Mouse (Mus musculus) small intestine, adult 10 weeks (tissue): ENCODE results near the gene Glyat. TPM values are rescaled to one million over a fixed set of nuclear protein-coding genes. Genes with fewer than 3 reads are reported as not detected.

Experiments
- polyA plus RNA-seq: library from polyadenylated mRNA; stranded (reverse); fragments of 350-450 nt; fragmentation: Illumina TruSeq; extraction: RNeasy Lipid Tissue Mini Kit (QIAGEN cat#74804); gene quantifications from one replicate; pipeline ENCODE4 v1.2.3, GENCODE M21; 2014; ENCODE audit warnings: low replicate concordance

Glyat gene
- 1.3 TPM for polyA plus RNA-seq

DNA sequence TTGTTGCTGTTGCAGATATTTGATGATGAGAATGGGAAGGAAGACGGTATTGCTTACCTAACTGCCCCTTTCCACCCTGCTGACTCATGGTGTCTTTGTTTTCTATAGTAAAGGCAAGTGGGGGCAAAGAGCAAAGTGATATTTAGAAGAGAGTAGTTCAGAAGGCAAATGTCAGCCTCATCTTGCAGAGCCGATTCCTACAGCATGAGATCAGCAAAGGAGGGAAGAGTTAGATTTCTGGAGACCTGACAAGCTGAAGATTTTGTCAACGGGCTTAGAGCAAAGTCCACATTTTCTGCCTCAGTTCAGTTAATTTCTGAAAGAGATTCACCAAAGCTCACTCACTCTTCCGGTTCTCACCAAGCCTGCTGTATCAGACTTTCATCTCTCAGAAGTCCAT lies at the start of gene Glyat:
Glyat (plus strand) TSS at position 133 of the 400 bp plus-strand sequence.

DNA sequence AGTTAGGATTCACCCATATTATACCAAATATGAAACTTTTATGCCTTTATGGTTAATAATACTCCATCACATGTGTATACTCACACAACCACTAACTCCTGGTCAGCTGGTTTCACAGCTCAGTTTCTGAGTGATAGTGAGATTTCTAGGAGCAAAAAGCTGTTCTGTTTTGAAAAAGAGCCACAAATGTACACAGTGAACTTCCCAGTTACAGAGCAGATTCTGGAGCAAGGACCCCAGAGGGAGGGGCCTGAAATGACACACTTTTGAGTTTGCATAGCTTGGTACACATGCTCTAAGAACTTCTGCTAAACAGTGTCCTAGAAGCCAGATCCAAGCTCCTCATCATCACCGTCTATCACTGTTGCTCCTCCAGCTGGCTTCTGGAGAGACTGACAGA lies 33.4 kb upstream of the Glyat start, which contains the start of gene Gm4952:
Gm4952 (plus strand) TSS at position 301 of the 400 bp plus-strand sequence.

DNA sequence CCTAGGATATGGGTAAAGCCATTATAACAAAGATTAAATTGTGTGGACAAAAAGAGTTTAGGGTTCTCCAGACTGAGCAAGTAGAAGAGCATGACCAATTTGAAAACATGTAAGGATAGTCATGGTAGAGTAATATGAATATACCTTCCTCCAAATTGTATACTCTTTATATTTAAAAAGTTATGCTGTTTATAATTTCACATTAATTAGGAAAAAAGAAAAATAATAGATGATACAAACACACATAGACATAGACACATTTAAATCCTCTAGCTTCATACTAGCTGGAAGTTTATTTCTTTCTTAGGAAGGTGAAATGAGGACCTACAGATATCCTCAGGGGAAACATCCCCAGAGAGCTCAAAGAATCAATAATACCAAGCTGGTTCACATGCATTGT lies 37.0 kb downstream of the Glyat start, which contains the start of gene Olfr1442:
Olfr1442 (plus strand) TSS at position 301 of the 400 bp plus-strand sequence.

DNA sequence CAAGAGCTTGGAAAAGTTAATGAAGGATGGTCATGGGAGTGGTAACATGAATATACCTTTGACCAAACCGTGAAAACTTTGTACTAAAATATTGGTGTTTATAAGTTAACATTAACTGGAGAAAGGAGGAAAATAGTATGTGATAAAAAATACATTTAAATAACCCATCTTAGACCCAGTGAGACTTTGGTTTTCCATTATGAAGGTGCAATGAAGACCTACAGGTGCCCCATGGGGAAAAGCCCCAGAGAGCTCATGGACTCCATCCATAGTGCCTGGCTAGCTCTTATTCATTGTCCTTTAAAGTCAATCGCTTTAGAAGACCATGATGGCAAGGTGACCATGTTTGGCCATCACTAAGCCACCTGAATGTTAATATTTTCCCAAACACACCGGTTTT lies 44.7 kb downstream of the Glyat start, which contains the start of gene Olfr1443:
Olfr1443 (plus strand) TSS at position 301 of the 400 bp plus-strand sequence.

DNA sequence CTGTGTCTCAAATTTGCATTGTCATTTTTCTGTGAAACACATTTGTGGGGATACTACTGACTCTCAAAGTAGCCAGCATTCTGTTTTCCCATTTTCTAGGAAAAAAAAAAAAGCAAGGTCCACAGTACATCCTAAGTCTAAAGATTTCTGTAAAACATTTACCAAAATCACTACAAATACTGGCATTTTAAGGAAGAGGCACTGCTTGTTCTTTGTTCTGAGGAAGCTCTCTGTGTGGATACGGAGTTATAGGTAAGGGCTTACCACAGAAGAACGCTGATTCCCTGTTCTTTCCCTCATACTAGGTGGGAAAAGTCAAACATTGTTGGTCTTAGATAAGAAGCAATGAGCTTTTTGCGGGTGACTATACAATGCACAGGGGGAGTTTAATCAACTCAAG lies 62.5 kb downstream of the Glyat start, which contains the start of gene Keg1:
Keg1 (plus strand) TSS at position 197 of the 400 bp plus-strand sequence.

Other genes with a start within 250 kb of the Glyat start
- gene Olfr1440, start 246.0 kb upstream of the Glyat start, polyA plus RNA-seq: not detected
- gene Olfr1441, start 215.9 kb upstream of the Glyat start, polyA plus RNA-seq: not detected
- not detected for gene Pfpl, start 205.4 kb upstream of the Glyat start, polyA plus RNA-seq
- gene Mpeg1, start 172.5 kb upstream of the Glyat start, polyA plus RNA-seq: 68.6 TPM
- 12.3 TPM for gene Dtx4, start 131.9 kb upstream of the Glyat start, polyA plus RNA-seq
- 37.2 TPM for gene Fam111a, start 87.6 kb upstream of the Glyat start, polyA plus RNA-seq
- 1.7 TPM for gene Gm4952, start 33.3 kb upstream of the Glyat start, polyA plus RNA-seq
- gene Olfr1442, start 37.1 kb downstream of the Glyat start, polyA plus RNA-seq: not detected
- not detected for gene Olfr1443, start 44.8 kb downstream of the Glyat start, polyA plus RNA-seq
- gene Keg1, start 62.5 kb downstream of the Glyat start, polyA plus RNA-seq: 0.93 TPM
- 2.5 TPM for gene Cntf, start 132.3 kb downstream of the Glyat start, polyA plus RNA-seq
- 170 TPM for gene Zfp91, start 162.8 kb downstream of the Glyat start, polyA plus RNA-seq
- gene Lpxn, start 162.9 kb downstream of the Glyat start, polyA plus RNA-seq: 5.0 TPM
- gene Gm5244, start 213.4 kb downstream of the Glyat start, polyA plus RNA-seq: not detected
- gene Olfr1444, start 224.0 kb downstream of the Glyat start, polyA plus RNA-seq: not detected